Mouse (Mus musculus): ENCODE data around the gene Slc28a3. TPM values are rescaled to one million over a fixed set of nuclear protein-coding genes. Genes with fewer than 3 reads are reported as not detected.

Slc28a3 gene
- polyA plus RNA-seq (2012): 0.06 TPM in 1 of 2 replicates, not detected in the other

DNA sequence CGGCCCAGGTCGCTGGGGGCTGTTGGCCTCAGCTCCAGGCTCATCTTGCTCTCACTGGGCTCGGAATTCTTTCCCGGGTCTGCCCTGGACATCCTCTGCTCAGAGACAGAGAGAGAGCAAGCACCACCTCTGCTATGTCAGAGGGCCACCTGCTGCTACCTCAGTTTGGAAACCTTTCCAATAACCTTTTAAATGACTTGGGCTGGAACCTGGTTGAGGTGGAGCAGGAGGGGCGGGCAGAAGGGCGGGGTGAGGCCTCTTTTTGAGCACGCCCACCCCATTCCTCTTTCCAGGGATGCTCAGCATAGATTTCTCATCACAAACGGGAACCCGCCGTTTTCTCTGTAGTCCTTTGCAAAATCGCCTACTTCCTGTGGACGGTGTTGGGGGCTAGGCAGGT, at the start of gene Slc28a3:
Gene Slc28a3 (minus strand): TSS at position 162 of the 400 bp plus-strand sequence.
- no peaks in the 10 kb centered on the region for H3K36me3 ChIP-seq (ENCODE audit: control insufficient read depth)
- no peaks in the 10 kb centered on the region for H3K4me1 ChIP-seq (ENCODE audit: control insufficient read depth)
- H3K9me3 ChIP-seq (ENCODE audit: control insufficient read depth, low read length): no peaks in the 10 kb centered on the region
- H3K4me3 ChIP-seq (replicated peaks): no peak within 1 kb of the TSS
- TF ChIP-seq GATA1 (IDR thresholded peaks at IDR 0.05; ENCODE audit: low read length) (no peak), TAL1 (IDR thresholded peaks at IDR 0.05; ENCODE audit: low read length) (no peak)
- H3K27me3 ChIP-seq (ENCODE audit: control insufficient read depth): peaks cover 10% of the 10 kb centered on the region

DNA sequence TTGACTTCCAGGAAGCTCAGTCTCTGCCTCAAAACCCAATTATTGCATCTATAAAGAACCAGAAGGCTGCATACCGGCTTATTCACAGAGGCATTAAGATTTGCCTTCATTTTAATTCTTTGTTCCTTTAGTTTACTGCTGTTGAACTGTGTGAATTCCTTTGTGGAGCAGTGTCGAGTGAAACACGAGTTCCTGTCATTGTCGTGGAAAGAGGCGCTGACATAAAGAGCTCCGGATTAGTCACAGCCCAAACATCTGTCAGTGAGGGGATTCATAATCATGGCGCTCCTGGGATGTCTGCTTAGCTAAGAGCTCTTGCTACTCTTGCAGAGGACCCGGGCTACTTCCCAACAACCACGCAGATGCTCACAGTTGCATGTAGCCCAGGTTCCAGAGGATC, 47.3 kb upstream of the Slc28a3 start:
- H3K4me3 ChIP-seq (replicated peaks): no peak overlapping the region
- no peaks in the 10 kb centered on the region for H3K4me1 ChIP-seq (ENCODE audit: control insufficient read depth)
- no peaks in the 10 kb centered on the region for H3K27me3 ChIP-seq (ENCODE audit: control insufficient read depth)
- H3K36me3 ChIP-seq (ENCODE audit: control insufficient read depth): no peaks in the 10 kb centered on the region
- TF ChIP-seq TAL1 (IDR thresholded peaks at IDR 0.05; ENCODE audit: low read length) (no peak), GATA1 (IDR thresholded peaks at IDR 0.05; ENCODE audit: low read length) (no peak)
- H3K9me3 ChIP-seq (ENCODE audit: control insufficient read depth, low read length): peaks cover 22% of the 10 kb centered on the region

DNA sequence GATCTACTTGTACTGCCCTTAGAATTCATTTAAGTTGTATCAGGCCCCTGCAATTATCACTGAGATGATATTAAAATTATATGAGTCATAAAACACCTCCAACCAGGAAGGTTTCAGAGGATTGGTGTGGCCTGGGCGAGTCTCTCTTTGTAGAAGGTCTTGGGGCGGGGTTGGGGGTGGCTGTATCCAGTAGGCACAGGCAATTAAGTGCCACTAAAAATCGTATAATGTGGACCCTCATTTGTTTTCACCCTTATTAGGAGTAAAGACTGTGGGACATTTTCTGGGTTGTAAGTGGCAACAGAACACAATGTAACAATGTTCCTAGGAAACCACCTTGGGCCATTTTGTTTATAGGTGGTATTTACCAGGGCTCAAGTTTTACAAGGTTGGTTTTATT, 46.2 kb upstream of the Slc28a3 start:
- no peak overlapping the region for H3K4me3 ChIP-seq (replicated peaks)
- no peaks in the 10 kb centered on the region for H3K4me1 ChIP-seq (ENCODE audit: control insufficient read depth)
- TF ChIP-seq GATA1 (IDR thresholded peaks at IDR 0.05; ENCODE audit: low read length): no peak
- no peak for TF ChIP-seq TAL1 (IDR thresholded peaks at IDR 0.05; ENCODE audit: low read length)
- H3K27me3 ChIP-seq (ENCODE audit: control insufficient read depth): no peaks in the 10 kb centered on the region
- H3K36me3 ChIP-seq (ENCODE audit: control insufficient read depth): no peaks in the 10 kb centered on the region
- peaks cover 22% of the 10 kb centered on the region for H3K9me3 ChIP-seq (ENCODE audit: control insufficient read depth, low read length)

DNA sequence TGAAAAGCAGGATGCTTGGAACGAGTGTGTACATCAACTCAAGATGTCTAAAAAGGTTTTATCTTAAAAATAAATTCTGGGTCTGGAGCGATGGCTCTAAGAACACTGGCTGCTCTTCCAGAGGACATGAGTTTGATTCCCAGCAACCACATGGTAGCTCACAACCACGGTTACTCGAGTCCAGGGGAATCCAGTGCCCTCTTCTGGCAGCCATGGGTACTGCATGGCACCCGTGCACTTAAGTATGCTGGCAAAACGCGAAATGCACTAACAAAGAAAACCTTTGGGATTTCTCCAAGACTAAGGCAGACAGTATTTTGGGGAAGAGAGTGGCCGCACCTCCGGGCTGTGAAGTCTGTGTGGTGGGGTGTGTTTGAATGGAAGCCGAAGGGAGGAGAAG, 44.9 kb upstream of the Slc28a3 start:
- no peaks in the 10 kb centered on the region for H3K4me1 ChIP-seq (ENCODE audit: control insufficient read depth)
- H3K36me3 ChIP-seq (ENCODE audit: control insufficient read depth): no peaks in the 10 kb centered on the region
- no peaks in the 10 kb centered on the region for H3K27me3 ChIP-seq (ENCODE audit: control insufficient read depth)
- H3K4me3 ChIP-seq (replicated peaks): no peak overlapping the region
- TF ChIP-seq GATA1 (IDR thresholded peaks at IDR 0.05; ENCODE audit: low read length): no peak
- TF ChIP-seq TAL1 (IDR thresholded peaks at IDR 0.05; ENCODE audit: low read length): no peak
- peaks cover 19% of the 10 kb centered on the region for H3K9me3 ChIP-seq (ENCODE audit: control insufficient read depth, low read length)

DNA sequence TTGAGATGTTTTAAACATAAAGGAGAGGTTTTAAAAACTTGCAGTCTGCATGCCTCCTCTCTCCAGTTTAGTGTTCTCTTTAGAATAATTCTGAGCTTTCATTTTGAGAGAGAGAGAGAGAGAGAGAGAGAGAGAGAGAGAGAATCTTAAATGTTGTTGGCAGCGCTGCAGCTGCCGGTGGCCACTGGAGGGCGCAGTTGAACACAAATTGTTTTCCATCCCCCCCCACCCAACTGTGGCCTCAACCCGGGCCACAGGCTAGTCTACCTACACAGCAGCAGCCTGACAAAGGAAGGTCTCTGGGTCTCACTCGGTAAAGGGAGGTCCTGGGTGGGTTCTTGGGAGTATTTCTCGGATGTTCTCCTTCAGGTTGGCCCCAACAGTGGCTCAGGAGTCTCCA, 29.7 kb upstream of the Slc28a3 start:
- Histone ChIP-seq H3K27me3 (ENCODE audit: control insufficient read depth) (no peaks in the 10 kb centered on the region), H3K36me3 (ENCODE audit: control insufficient read depth) (no peaks in the 10 kb centered on the region), H3K4me1 (ENCODE audit: control insufficient read depth) (no peaks in the 10 kb centered on the region), H3K9me3 (ENCODE audit: control insufficient read depth, low read length) (no peaks in the 10 kb centered on the region), H3K4me3 (replicated peaks) (no peak overlapping the region)
- TF ChIP-seq GATA1 (IDR thresholded peaks at IDR 0.05; ENCODE audit: low read length) (no peak), TAL1 (IDR thresholded peaks at IDR 0.05; ENCODE audit: low read length) (no peak)

DNA sequence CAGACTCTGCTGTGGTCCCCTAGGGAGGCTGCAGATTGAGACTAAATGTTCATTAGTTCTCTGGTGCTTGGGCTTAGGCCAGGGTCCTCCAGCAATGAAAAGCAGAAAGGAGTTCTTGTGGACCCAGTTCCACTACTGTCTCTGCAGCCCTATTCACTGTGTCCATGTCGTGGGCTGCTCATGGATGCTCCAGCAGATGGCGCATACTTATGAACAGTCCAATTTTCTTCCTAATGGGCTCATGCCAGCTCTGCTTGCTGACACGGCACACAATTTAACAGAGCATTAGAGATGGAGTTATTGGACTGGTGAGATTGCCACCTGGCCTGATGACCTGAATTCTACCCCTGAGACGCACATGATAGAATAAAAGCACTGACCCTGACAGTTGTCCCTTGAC, 28.3 kb upstream of the Slc28a3 start:
- Histone ChIP-seq H3K4me3 (replicated peaks) (no peak overlapping the region), H3K36me3 (ENCODE audit: control insufficient read depth) (no peaks in the 10 kb centered on the region), H3K4me1 (ENCODE audit: control insufficient read depth) (no peaks in the 10 kb centered on the region), H3K27me3 (ENCODE audit: control insufficient read depth) (no peaks in the 10 kb centered on the region), H3K9me3 (ENCODE audit: control insufficient read depth, low read length) (no peaks in the 10 kb centered on the region)
- TF ChIP-seq GATA1 (IDR thresholded peaks at IDR 0.05; ENCODE audit: low read length) (no peak), TAL1 (IDR thresholded peaks at IDR 0.05; ENCODE audit: low read length) (no peak)

DNA sequence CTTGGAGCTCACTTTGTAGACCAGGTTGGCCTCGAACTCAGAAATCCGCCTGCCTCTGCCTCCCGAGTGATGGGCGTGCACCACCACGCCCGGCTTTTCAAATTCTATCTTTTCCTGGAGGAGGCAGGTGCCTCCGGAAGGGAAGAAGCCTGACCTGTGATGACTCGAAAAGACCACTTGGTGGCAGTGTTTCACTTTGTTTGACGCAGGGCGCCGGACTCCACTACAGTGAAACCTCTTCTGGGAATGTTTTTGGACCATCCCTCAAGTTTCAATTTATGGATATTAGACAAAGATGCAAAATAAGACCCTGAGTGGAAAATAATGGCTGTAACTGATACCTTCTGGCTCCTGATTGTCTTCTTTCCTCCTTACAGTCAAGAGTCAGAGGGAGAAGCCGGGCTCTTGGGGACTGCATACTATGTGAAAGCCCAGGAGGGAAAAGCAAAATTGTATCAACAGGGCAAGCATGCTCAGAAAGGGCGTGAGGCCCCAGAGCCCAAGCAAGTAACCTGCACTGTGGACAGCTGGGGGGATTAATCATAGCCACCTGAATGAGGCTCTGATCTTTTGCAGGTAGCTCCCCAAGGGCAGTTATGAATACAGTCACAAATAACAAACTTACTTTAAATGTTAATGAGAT, 26.8 kb upstream of the Slc28a3 start:
- TF ChIP-seq TAL1 (IDR thresholded peaks at IDR 0.05; ENCODE audit: low read length): no peak
- TF ChIP-seq GATA1 (IDR thresholded peaks at IDR 0.05; ENCODE audit: low read length): no peak
- Histone ChIP-seq H3K27me3 (ENCODE audit: control insufficient read depth) (peaks cover 10% of the 10 kb centered on the region), H3K36me3 (ENCODE audit: control insufficient read depth) (no peaks in the 10 kb centered on the region), H3K4me1 (ENCODE audit: control insufficient read depth) (no peaks in the 10 kb centered on the region), H3K9me3 (ENCODE audit: control insufficient read depth, low read length) (no peaks in the 10 kb centered on the region), H3K4me3 (replicated peaks) (no peak overlapping the region)

DNA sequence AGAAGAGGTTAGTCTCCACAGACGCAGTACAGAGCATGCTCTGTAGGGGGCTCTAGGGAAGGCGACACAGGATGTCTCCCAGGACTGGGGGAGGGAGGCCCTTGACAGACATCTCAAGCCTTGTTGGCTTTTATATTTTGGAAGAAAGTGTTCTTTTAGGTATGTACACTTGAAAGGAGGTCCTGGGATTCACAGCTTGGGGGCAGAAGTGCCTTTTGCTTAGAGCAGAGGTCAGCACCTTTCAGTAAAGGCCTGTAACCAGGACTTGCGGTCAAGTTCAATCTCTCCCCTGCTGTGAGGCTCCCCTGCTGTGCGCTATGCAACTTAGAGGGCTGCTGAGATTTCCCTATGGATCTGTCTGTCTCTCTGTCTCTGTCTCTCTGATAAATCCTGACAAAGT, 23.2 kb upstream of the Slc28a3 start:
- Histone ChIP-seq H3K4me3 (replicated peaks) (no peak overlapping the region), H3K36me3 (ENCODE audit: control insufficient read depth) (no peaks in the 10 kb centered on the region), H3K27me3 (ENCODE audit: control insufficient read depth) (peaks cover 10% of the 10 kb centered on the region), H3K9me3 (ENCODE audit: control insufficient read depth, low read length) (no peaks in the 10 kb centered on the region), H3K4me1 (ENCODE audit: control insufficient read depth) (no peaks in the 10 kb centered on the region)
- TF ChIP-seq TAL1 (IDR thresholded peaks at IDR 0.05; ENCODE audit: low read length) (no peak), GATA1 (IDR thresholded peaks at IDR 0.05; ENCODE audit: low read length) (no peak)

DNA sequence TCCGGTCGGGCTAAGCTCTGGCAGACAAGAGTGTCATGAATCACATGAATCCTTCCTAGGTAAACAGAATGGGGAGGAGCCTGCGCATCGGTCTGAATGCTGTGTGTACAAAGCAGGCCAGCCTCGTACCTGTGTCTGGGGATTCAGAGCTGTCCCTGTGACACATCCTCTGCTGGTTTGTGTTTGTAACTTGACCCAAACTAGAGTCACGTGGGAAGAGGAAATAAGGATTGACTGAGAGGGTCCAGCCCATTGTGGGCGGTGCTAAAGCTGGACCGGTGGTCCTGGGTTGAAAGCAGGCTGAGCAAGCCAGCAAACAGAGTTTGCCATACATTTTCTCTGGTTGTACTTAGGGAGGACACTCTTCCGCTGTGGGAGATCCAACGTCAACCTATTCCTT, 20.1 kb upstream of the Slc28a3 start:
- Histone ChIP-seq H3K27me3 (ENCODE audit: control insufficient read depth) (peaks cover 10% of the 10 kb centered on the region), H3K36me3 (ENCODE audit: control insufficient read depth) (no peaks in the 10 kb centered on the region), H3K9me3 (ENCODE audit: control insufficient read depth, low read length) (no peaks in the 10 kb centered on the region), H3K4me1 (ENCODE audit: control insufficient read depth) (no peaks in the 10 kb centered on the region), H3K4me3 (replicated peaks) (no peak overlapping the region)
- TF ChIP-seq TAL1 (IDR thresholded peaks at IDR 0.05; ENCODE audit: low read length): no peak

All from erythroblast, embryonic 14.5 days (primary cell).